1 mouse cellular context compared by ENCODE assay signal in the genomic region with DNA sequence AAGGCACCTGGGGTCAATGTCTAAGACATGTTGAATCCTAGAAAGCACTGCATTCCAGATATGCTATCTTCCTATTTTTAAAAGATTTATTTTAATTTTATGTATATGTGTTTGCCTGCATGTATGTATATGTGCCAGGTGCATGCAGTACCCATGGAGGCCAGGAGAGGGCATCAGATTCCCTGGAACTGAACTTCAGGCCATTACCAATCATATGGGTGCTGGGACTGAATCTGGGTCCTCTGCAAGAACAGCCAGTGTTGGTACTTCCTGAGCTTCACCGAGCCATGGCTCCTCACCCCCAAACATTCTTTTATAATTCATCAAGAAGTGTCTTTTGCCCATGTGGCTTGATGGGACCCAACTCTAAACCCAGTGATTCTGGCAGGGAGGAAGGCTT.
TF ChIP-seq lines count a peak whose summit lies in the region.

No protein-coding gene starts in this region.

TF ChIP-seq in MEL, 35 proteins besides CTCF, POLR2A, EP300 and RAD21 (continued from another document):
- TF ChIP-seq UBTF (IDR thresholded peaks at IDR 0.05; ENCODE audit: borderline replicate concordance, insufficient read depth, low read depth, low read length) = no peak
